Mouse (Mus musculus) CH12F3 (cell line): ENCODE measurements at regions not wholly inside any gene's neighbourhood (a gene's known extent, or its start where the extent isn't known, plus 50 kb on each side); places are given as distances from the start of the nearest gene placed in this dataset.

Experiments used
- in situ Hi-C: fragments of 300-500 bp; cut with MboI; formaldehyde crosslinking; loops from 2 replicates; pipeline ENCODE4 v1.14.3; 2020; ENCODE audit warnings: low sequenced_read_pairs

DNA sequence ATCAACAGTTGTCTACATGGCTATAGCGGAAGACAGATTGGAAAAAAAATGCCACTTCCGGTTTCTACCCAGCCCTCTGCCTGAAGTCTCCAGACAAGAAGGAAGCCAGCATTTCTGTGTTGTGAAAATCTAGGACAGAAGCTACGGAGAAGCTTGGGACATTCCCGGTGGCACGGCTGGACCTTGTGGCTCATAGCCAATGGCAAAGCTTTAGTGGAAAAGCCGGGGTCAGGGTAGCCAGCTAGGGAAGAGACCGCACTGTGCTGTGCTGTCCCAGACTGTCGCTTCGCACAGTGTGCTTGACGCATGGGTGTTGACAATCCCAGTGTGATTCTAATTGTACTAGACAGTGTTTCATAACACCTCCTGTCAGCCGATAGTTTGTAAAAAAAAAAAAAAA is 230.0 kb upstream of the Ankrd55 start:
- in situ Hi-C loops = no loop called here

DNA sequence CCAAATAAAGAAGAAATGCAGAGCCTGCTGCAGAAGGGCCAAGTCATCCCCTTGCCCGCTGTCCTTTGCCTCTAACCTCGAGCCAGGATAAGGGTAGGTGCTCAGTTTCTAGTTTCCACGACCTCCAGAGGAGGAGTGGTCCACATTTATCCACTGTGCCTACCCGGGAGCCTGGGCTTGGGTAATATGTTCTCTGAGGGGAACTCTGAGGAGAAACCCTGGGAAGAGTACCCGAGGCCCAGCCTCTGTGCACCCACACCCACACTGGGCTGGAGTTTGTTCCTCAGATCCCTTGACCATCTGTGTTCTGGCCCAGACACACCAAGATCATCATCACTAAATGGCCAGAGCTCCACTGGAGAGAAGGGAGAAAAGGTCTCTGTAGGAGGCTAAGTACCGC is 229.5 kb upstream of the Ankrd55 start:
- in situ Hi-C loops = no loop called here

- in situ Hi-C loops = no loop called here
Measured at GRCm38 (mm10) chr13:112062024-112062423, 226.2 kb upstream of the Ankrd55 start.

DNA sequence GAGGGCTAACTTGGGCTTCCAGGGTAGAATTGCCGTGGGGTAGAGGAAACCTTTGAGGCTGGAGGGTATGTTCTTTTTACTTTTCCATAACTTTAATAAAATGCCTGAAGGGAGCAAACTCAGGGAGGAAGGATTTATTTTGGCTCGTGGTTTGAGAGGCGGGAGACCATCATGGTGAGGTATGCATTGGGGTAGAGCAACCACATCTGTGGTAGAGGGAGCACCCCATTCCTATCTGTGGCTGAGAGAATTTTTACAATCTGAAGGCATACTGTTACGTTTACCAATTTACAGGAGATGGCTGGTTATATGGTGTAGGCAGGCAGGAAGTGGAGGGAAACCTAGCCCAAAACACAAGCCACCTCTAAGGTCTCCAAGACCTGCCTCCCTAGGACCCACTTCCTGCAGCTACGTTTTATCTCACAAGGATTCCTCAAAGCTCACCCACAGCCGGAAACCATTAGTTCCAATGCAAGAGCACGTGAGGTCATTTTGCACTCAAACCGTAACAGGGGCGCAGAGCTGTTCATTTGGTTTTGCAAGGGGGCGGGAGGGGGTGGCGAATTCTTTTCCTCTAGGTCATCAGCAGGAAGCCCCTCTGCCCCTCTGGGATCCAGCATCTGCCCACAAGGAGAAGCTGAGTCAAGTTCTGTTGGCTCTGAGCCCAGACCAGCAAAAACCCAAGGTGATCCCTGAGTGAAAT is 224.7 kb upstream of the Ankrd55 start:
- in situ Hi-C loops = no loop called here

DNA sequence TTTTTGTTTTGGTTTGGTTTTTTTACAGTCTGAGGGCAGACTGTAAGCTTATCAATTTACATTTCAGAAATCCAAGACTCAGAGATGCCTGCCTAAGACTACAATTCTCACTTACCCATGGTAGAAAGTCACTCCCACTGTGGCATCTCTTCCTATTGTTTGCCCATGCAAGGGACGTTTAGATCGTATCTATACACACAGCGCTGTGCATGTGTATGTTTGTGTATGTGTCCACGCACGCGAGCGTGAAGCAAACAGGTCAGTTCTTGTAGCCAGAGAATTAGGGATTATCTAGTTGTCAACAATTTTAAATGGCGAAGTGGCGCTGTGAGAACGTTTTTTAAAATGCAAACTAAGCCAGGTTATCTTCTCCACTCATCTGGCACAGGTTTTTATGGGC is 223.6 kb upstream of the Ankrd55 start:
- in situ Hi-C loops = no loop called here

- in situ Hi-C loops = no loop called here
Measured at GRCm38 (mm10) chr13:112067066-112067847, 221.0 kb upstream of the Ankrd55 start.

GRCm38 (mm10) chr13:112070757-112071156 is 217.5 kb upstream of the Ankrd55 start:
- in situ Hi-C loops = no loop called here

DNA sequence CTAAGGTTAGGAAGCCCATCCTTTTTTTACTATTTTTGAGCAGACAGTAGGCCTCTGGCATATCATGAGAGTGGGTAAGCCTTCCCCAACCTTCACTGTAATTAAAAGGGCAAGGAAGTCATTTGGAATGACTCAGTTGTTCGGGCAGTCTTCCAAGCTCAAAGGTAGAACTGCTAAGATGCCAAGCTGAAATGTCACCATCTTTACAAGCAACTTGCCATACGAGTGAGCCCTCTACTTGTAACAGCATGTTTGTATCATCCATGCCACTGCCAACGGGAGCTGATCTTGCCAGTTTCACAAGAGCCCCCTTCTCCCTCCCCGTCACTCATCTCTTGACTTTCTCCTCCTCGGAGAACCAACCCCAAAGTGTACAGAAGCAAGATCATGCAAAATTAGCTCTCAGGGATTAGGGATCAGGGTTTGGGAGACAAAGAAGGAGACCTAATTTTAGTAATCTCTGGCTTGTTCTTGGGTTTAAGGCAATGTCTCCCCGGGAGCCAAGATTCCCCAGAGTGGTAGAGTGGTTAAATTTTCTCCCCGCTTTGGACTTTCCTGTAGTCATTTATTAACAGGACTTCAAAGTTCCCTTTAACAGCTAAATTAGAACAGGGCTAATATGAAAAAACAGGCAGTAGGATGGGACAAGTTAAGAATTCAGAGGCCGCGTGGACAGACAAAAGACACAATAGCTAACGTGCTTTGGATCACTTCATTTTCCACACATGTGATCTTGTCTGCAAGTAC is 216.9 kb upstream of the Ankrd55 start:
- in situ Hi-C loops = no loop called here

GRCm38 (mm10) chr13:112071956-112072314 is 216.3 kb upstream of the Ankrd55 start:
- in situ Hi-C loops = no loop called here

DNA sequence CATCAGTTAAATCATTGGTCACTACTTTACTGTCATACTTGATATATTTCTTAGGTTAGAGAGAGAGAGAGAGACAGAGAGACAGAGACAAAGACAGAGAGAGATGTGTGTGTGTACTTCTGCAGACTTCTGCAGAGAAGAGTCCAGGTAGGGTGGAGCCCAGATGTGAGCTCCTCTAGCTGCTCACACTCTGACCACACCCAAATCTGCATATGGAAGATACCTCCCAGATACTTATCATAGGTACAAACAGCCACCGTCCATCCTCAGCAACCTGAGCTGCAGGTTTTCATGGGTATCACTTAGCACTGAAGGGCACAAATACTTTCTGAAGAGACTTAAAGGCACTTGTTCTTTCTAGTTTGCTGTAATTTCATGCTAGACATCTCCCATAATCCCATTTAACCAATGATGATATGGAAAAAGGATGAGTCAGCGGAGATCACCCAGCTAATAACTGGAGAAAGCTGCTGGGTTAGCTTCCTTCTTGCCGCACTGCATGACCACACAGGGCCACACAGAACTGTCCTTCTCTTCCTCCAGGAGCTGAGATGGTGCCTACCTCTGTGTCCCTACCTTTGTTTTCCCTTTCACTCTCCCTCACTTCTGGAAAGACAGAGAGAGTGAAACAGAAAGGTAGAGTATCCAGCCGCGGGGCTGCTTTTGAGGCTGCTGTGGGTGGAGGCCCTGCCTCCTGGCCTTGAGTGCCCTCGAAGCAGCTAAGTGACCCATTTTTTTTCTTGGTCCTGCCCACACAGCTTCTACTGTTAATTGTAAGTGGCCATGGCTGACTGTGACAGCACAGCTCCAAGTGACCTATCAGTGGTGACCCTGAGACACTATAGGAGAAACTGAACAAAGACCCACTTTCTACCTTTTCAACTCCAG is 214.5 kb upstream of the Ankrd55 start:
- in situ Hi-C loops = no loop called here

DNA sequence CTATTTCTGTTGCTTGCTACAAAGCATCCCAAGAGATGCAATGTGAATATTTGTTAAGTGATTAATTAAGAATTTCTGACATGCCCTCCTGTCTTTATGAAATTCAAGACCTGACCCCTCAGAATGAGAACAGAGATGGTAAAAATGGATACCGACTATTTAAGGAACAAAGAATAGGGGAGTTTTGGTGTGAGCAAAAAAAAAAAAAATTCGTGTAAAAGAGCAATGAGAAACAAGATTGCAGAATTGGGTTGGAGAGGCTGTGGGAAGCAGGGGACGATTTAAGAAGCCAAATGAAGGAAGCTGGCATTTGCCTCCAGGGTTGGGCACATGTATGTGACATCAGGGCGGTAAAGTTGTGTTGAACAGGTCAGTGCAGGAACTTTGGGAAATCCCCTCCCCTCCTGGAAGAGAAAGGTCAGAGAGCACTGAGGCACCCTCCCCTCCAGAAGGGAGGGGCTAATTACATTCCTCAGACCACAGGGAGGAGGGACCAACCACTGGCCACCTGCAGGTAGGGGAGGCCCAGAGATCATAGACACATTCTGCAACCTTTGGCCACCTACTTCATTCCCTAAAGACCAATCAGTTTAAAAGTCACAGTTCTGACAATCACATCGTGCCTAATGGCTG is 212.3 kb upstream of the Ankrd55 start:
- in situ Hi-C loops = no loop called here

DNA sequence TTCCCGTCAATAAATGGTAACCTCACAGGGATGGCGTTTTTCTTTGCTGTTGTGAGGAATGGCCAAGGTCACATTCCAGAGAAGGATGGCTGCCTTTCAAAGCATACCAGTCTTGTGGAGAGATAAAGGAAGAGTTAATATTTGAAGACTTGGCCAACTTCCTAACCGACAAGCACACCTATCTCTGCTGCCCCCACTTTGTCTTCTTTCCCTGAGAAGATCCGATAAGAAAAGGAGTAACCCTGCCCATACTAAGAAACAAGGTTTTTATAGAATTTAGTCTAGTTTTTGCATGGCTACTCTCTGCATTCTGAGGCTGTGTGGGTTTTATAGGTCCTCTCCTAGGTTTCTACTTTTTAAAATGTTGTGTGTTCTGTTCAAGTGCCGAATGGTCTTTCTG is 210.2 kb upstream of the Ankrd55 start:
- in situ Hi-C loops = no loop called here

DNA sequence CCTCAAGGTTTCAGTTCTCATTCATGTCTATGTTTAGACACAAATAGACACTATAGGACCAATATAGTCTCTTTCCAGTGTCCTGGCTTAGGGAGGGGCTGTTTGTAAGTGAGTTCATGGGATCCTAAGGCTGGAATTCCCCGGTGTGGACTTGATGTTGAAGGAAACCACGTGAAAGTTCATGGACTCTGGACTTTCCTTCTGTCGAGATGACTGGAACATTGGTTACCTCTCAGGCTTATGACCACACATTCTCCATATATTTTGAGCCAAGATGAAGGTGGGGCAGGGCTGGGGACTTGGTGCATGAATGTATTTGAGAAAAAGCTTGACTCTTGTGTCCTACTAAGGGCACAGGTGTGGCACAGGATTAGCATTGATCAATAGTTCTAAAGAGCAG is 206.3 kb upstream of the Ankrd55 start:
- in situ Hi-C loops = no loop called here

DNA sequence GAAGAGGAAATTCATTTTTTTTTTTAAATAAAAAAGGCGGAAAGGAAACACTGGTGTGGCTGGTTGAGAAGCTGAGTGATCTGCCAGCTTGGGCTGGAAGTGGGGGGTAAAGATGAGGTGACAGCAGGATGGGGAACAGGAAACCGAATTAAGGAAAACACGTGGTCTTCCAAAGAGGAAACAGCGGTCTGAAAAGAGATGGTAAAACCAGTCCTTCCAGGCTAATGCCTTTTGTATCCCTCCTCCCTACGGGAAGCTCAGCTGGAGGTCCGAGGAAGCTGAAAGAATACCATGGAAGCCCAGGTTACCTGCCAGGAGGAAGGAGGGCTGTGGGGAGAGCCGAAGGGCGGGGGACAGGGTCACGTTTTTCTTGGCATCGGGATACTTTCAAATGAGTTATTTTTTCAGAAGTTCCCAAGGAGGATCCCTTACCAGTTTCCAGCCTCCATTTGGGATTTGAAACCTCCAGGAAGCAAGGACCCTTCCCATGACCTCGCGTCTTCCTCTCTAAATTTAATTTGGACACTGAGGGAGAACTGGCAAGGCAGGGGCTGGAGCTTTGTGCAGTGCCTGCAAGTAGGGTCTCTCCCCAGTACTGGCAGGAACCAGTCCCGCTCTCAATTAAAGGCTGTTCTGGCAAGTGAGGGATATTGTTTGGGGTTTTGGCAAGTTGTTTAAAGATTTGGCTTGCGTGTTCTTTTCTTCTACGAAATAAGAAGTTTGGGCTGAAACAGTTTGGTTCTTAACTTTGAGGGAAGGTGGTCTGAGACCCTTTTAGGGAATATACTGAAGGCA is 203.6 kb upstream of the Ankrd55 start:
- in situ Hi-C loops = no loop called here

- in situ Hi-C loops = no loop called here
Measured at GRCm38 (mm10) chr13:112088312-112088771, 199.9 kb upstream of the Ankrd55 start.

- in situ Hi-C loops = no loop called here
Measured at GRCm38 (mm10) chr13:112090737-112091136, 197.5 kb upstream of the Ankrd55 start.

GRCm38 (mm10) chr13:112095595-112096139 is 192.6 kb upstream of the Ankrd55 start:
- in situ Hi-C loops = no loop called here

GRCm38 (mm10) chr13:112099953-112100591 is 188.2 kb upstream of the Ankrd55 start:
- in situ Hi-C loops = no loop called here
